Mouse (Mus musculus) forebrain, embryonic 11.5 days (tissue): ENCODE data around the gene Gm5741. TPM values are rescaled to one million over a fixed set of nuclear protein-coding genes. Genes with fewer than 3 reads are reported as not detected.

Experiments
- ATAC-seq: fragments of 200-750 bp; cut with Nextera tagmentation; replicated peaks from 2 replicates; pipeline ENCODE4 v1.8.0; 2017; ENCODE audit warnings: moderate TSS enrichment; ENCODE audit not compliant: low FRiP score
- DNase-seq: peaks from one replicate; pipeline ENCODE4 v3.0.0-alpha.2; 2017; ENCODE audit warnings: low spot score
- H3K27ac ChIP-seq: fragments of 300-500 bp; sonication (generic); 2 replicates; pipeline ENCODE4 v1.5.1; 2014; ENCODE audit warnings: low read depth, low read length
- H3K27me3 ChIP-seq: fragments of 300-500 bp; sonication (generic); 2 replicates; pipeline ENCODE4 v1.6.1; 2014; ENCODE audit warnings: mild to moderate bottlenecking, low read length, mixed read lengths; ENCODE audit not compliant: control insufficient read depth, insufficient read depth
- H3K36me3 ChIP-seq: fragments of 300-500 bp; sonication (generic); 2 replicates; pipeline ENCODE4 v1.6.1; 2014; ENCODE audit warnings: mild to moderate bottlenecking, low read length, moderate library complexity, mixed read lengths; ENCODE audit not compliant: control insufficient read depth, insufficient read depth
- H3K4me1 ChIP-seq: fragments of 300-500 bp; sonication (generic); replicated peaks from 2 replicates; pipeline ENCODE4 v1.6.1; 2014; ENCODE audit warnings: low read length, mixed read lengths; ENCODE audit not compliant: control insufficient read depth, insufficient read depth
- H3K4me2 ChIP-seq: fragments of 300-500 bp; sonication (generic); 2 replicates; pipeline ENCODE4 v1.6.1; 2014; ENCODE audit warnings: low read depth, mild to moderate bottlenecking, low read length, moderate library complexity, mixed read lengths; ENCODE audit not compliant: severe bottlenecking
- H3K4me3 ChIP-seq: fragments of 300-500 bp; sonication (generic); 2 replicates; pipeline ENCODE4 v1.5.1; 2014; ENCODE audit warnings: low read depth, low read length
- H3K9ac ChIP-seq: fragments of 300-500 bp; sonication (generic); 2 replicates; pipeline ENCODE4 v1.6.1; 2014; ENCODE audit warnings: low read length
- H3K9me3 ChIP-seq: fragments of 300-500 bp; sonication (generic); 2 replicates; pipeline ENCODE4 v1.6.1; 2016; ENCODE audit warnings: low read length, mixed read lengths; ENCODE audit not compliant: control insufficient read depth
- WGBS: fragments of 180-500 bp; shearing (Covaris S2); extraction: QIAGEN DNeasy Blood & Tissue Kit; methylation state at CpG from one replicate; pipeline ENCODE4 v1.1.7; 2014; 5-methylcytosine and 5-hydroxymethylcytosine counted together
- polyA plus RNA-seq: library from polyadenylated mRNA; unstranded; fragments of >200 nt; fragmentation: Nextera tagmentation; extraction: Ambion mirVana; gene quantifications from 2 replicates; pipeline ENCODE4 v1.2.1, GENCODE M21; 2014

Gene Gm5741
- polyA plus RNA-seq, 1 experiment from 2014 or later = not detected

DNA sequence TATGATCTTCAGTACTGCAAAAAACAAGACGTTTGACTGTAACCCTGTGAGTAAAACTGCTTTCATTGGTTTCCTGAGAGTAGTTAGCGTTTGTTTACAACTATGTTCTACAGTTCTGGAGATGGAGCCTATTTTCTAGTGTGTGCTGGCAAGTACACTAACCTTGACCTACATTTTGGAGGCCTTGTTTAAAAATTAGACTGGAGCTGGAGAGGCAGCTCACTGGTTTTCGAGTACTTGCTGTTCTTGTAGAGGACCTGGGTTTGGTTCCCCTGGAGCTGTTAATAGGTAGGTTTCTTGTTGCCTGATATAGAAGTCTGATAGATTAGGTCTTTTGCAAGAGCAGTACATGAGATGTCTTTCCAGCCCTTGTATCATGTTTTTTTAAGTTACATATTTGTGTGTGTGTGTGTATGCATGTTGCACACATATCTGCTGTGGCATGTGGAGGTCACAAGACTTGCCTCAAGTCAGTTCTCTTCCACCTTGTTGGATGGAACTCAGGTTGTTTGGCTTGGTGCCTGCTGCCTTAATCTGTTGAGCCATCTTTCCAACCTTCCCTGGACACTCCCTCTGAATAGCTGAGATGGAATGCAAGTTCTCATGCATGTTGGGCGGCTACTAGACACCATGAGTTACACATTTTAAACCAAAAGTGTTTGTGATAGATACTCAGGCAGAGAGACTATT lies 35.0 kb downstream of the Gm5741 start:
- peaks cover 12% of the 10 kb centered on the region; the same call in 1 of the 2 replicates for H3K4me1 ChIP-seq
- no peak overlapping the region for H3K4me3 ChIP-seq
- H3K27ac ChIP-seq = no peak overlapping the region
- no peaks in the 10 kb centered on the region for H3K9me3 ChIP-seq
- no peaks in the 10 kb centered on the region for H3K27me3 ChIP-seq
- ATAC-seq = no peak
- 88% methylated on average over 4 of the region's 4 CpGs for WGBS
- H3K9ac ChIP-seq = no peak overlapping the region
- peaks cover 10% of the 10 kb centered on the region; the same call in 1 of the 2 replicates for H3K36me3 ChIP-seq
- no peak overlapping the region for H3K4me2 ChIP-seq
- no peak for DNase-seq

DNA sequence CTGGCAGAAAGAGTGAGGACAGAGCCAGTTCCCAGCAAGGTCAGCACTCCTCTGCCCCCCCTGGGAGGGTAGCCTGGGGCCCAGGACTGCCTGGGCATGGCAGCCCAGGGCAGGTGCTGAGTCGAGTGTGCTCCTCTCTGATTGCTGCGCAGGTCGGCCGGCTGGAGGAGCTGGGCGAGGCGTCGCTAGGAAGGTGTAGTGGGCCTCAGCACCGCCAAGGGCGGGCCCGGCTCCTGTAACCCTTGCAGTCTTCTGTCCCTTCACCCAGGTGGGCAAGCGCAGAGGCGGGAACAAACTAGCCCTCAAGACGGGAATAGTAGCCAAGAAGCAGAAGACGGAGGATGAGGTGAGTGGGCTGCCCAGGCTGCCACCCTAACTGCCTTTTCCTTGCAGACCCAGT lies 38.5 kb downstream of the Gm5741 start:
- DNase-seq (peak; percentile 50), ATAC-seq (no peak)
- Histone ChIP-seq H3K4me1 (peaks cover 15% of the 10 kb centered on the region; the same call in 1 of the 2 replicates), H3K4me2 (no peak overlapping the region), H3K9ac (no peak overlapping the region), H3K27ac (no peak overlapping the region), H3K27me3 (no peaks in the 10 kb centered on the region), H3K36me3 (peaks cover 10% of the 10 kb centered on the region; the same call in 1 of the 2 replicates), H3K9me3 (no peaks in the 10 kb centered on the region), H3K4me3 (no peak overlapping the region)
- 91% methylated on average over 14 of the region's 14 CpGs for WGBS

DNA sequence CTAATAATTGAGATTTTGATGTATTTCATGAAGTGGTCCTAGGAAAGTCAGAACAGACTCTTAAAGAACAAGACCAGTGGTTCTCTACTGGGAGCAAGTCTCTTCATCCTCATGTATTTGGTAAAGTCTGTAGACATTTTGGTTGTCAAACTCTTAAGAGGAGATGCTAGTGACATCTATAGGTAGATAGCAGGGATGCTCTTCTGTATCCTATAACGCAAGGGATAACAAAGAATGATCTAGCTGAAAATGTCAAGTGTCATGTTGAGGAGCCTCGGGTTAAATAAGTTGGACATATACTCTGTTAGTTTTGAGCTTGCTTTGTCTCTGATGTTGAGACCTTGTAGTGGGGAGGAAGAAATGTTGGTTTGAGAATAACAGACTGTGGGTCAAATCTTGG lies 39.9 kb downstream of the Gm5741 start:
- Histone ChIP-seq H3K4me1 (peaks cover 18% of the 10 kb centered on the region), H3K4me2 (peak overlapping the region; percentile 80), H3K9ac (peak overlapping the region; percentile 99), H3K27me3 (no peaks in the 10 kb centered on the region), H3K36me3 (peaks cover 15% of the 10 kb centered on the region; the same call in 1 of the 2 replicates), H3K4me3 (peak overlapping the region; percentile 98), H3K9me3 (no peaks in the 10 kb centered on the region), H3K27ac (no peak overlapping the region)
- ATAC-seq (no peak), DNase-seq (no peak)
- WGBS = 25% methylated on average over 2 of the region's 2 CpGs

DNA sequence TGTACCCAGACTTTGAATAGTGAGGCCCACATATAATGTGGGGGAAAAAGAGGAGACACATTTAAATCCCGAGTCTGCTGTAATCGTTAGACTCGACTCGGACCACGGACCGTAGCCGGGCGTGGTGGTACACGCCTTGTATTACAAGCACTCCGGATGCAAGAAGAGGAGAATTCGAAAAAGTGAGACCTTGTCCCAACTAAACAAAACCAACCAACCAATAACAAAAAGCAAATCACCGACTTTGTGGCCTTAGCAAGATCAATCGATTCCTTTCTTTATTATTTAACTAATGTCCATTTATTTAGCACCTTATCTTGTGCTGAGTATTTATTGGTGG lies 40.3 kb downstream of the Gm5741 start:
- no peaks in the 10 kb centered on the region for H3K27me3 ChIP-seq
- no peak for DNase-seq
- peaks cover 18% of the 10 kb centered on the region for H3K4me1 ChIP-seq
- peak overlapping the region; percentile 99 for H3K9ac ChIP-seq
- no peaks in the 10 kb centered on the region for H3K9me3 ChIP-seq
- 1% methylated on average over 13 of the region's 13 CpGs for WGBS
- peaks cover 15% of the 10 kb centered on the region; the same call in 1 of the 2 replicates for H3K36me3 ChIP-seq
- H3K4me3 ChIP-seq = peak overlapping the region; percentile 98
- ATAC-seq = no peak
- peak overlapping the region; percentile 81; the same call in 1 of the 2 replicates for H3K27ac ChIP-seq
- peak overlapping the region; percentile 80 for H3K4me2 ChIP-seq

DNA sequence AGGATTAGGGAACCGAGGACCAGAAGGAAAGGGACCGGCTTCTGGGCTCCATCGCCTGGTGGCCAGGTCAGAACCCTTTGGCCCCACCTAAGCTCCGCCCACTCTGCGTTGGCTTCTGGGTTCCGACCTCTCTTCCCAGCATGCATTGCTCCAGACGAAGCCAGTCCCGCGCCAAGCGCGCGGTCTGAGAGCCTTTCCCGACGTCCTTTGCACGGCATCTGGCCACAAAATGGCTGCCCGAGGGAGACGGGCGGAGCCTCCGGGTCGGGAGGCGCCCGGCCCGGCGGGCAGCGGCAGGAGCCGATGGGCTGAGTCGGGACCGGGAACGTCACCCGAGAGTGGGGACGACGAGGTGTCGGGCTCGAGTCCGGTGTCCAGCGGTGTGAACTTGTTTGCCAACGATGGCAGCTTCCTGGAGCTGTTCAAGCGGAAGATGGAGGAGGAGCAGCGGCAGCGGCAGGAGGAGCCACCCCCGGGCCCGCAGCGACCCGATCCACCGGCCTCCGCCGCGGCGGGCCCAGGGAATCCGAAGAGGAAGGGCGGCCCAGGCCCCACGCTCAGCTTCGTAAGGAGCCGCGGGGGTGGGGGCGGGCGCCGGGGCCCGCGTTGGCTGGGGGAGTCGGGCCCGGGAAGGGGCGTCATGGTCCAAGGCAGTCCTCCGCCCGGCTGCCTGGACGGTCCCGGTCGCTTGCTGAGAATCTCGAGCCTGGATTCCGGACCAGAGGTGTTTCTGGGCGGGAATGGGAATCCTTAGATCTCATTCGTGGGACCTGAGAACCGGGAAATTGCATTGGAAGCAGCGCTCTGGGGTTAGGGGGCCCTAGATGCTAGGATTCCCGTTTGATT lies 40.9 kb downstream of the Gm5741 start, which contains the start of gene Trir:
Gene Trir (plus strand): TSS at position 154 of the 846 bp plus-strand sequence.
- Histone ChIP-seq H3K4me3 (peak within 1 kb of the TSS; percentile 98), H3K27ac (peak within 1 kb of the TSS; percentile 81), H3K36me3 (peaks cover 15% of the 10 kb centered on the region; the same call in 1 of the 2 replicates), H3K9me3 (no peaks in the 10 kb centered on the region), H3K4me2 (peak within 1 kb of the TSS; percentile 93), H3K27me3 (no peaks in the 10 kb centered on the region), H3K9ac (peak within 1 kb of the TSS; percentile 99), H3K4me1 (peaks cover 18% of the 10 kb centered on the region)
- WGBS = under 1% methylated on average over 68 of the region's 75 CpGs
- DNase-seq (peak; percentile 96), ATAC-seq (peak; percentile 84)

DNA sequence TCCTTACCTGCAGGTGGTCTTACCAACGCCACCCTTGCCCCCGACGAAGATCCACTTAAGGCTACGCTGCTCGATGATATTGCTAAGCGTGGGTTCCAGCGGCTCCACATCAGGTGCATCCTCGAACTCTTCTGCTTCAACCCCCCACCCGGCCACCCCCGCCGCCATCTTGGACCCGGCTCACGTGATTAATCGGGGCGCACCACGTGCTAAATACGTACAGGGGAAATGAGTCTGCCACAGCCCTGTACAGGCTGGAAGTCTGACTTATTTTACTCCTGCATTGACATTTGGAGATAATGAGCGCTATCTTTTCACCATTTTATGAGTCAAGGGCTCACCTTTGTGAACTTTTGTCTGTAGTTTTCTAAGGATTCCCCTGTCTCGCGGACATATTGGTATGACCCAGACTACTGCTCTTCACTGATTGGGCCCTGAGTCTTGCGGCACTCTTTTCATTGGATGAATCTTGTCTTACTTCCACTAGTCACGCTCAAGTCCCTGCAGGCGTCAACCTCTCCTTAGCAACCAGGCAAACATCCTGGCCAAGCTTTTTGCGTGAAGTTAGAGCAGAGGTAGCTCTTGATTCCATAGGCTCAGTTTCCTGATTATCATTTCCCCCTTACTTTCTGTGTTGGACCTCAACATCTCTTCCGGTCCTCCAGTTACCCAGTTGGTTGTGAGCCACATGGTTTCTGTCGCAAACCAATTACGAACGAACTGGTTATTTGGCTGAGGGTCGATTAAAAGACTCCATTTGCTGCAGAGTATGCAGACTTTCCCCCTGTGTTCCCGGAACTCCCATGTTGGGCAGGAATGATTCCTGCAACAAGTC lies 42.5 kb downstream of the Gm5741 start, which contains the start of gene Asna1:
Gene Asna1 (minus strand): TSS at position 184 of the 835 bp plus-strand sequence.
- Histone ChIP-seq H3K27ac (peak within 1 kb of the TSS; percentile 68), H3K9me3 (no peaks in the 10 kb centered on the region), H3K27me3 (no peaks in the 10 kb centered on the region), H3K9ac (peak within 1 kb of the TSS; percentile 85), H3K4me2 (peak within 1 kb of the TSS; percentile 93), H3K36me3 (peaks cover 11% of the 10 kb centered on the region; the same call in 1 of the 2 replicates), H3K4me3 (peak within 1 kb of the TSS; percentile 98), H3K4me1 (peaks cover 18% of the 10 kb centered on the region)
- 8% methylated on average over 30 of the region's 30 CpGs for WGBS
- ATAC-seq (peak; percentile 88), DNase-seq (peak; percentile 89)

DNA sequence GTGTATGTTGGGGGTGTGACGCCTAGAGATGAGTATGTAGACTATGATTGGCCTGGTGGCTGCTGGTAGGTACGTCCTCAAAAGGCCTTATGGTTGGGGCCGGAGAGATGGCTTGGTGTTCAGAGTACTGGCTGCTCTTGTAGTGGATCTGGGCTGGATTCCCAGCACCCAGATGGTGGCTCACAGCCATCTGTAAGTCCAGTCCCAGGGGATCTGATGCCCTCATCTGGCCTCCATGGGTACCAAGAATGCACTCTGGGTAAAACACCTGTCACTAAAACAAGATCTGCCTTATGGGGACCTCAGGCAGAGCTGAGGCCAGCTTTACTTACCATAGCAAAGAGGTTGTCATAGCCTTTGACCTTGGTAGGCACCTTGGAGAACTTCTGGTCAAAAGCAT lies 43.9 kb downstream of the Gm5741 start:
- Histone ChIP-seq H3K27ac (no peak overlapping the region), H3K9me3 (no peaks in the 10 kb centered on the region), H3K36me3 (peaks cover 7% of the 10 kb centered on the region; the same call in 1 of the 2 replicates), H3K4me2 (peak overlapping the region; percentile 6; the same call in 1 of the 2 replicates), H3K4me3 (no peak overlapping the region; the same call in 1 of the 2 replicates), H3K27me3 (no peaks in the 10 kb centered on the region), H3K9ac (no peak overlapping the region), H3K4me1 (peaks cover 18% of the 10 kb centered on the region)
- ATAC-seq = no peak
- peak; percentile 47 for DNase-seq
- 99% methylated on average over 3 of the region's 3 CpGs for WGBS
